Mouse (Mus musculus): Measurements from ENCODE around the gene Tmem183a.

Tmem183a gene

GRCm38 (mm10) chr1:134361857-134362212 is at the start of gene Tmem183a:
Gene Tmem183a (minus strand): TSS chr1:134361979.
- DNase-seq (ENCODE audit: low read depth) = peak; percentile 98

GRCm38 (mm10) chr1:134408080-134408479 is 46.3 kb upstream of the Tmem183a start:
- DNase-seq (ENCODE audit: low read depth) = no peak

- DNase-seq (ENCODE audit: low read depth) = no peak
Measured at GRCm38 (mm10) chr1:134406414-134406771, 44.6 kb upstream of the Tmem183a start.

- peak; percentile 88 for DNase-seq (ENCODE audit: low read depth)
Measured at GRCm38 (mm10) chr1:134405509-134406413, 44.0 kb upstream of the Tmem183a start, which contains the start of gene Cyb5r1. Gene Cyb5r1 (plus strand): TSS chr1:134405559.

- DNase-seq (ENCODE audit: low read depth) = no peak
Measured at GRCm38 (mm10) chr1:134399735-134400134, 38.0 kb upstream of the Tmem183a start.

GRCm38 (mm10) chr1:134398210-134398609 is 36.4 kb upstream of the Tmem183a start:
- DNase-seq (ENCODE audit: low read depth) = no peak

- no peak for DNase-seq (ENCODE audit: low read depth)
Measured at GRCm38 (mm10) chr1:134393827-134394226, 32.0 kb upstream of the Tmem183a start.

- DNase-seq (ENCODE audit: low read depth) = no peak
Measured at GRCm38 (mm10) chr1:134385666-134386065, 23.9 kb upstream of the Tmem183a start, which contains the start of gene 4933406M09Rik. Gene 4933406M09Rik (plus strand): TSS chr1:134385940.

GRCm38 (mm10) chr1:134385176-134385575 is 23.4 kb upstream of the Tmem183a start:
- DNase-seq (ENCODE audit: low read depth) = no peak

GRCm38 (mm10) chr1:134384581-134384980 is 22.8 kb upstream of the Tmem183a start:
- no peak for DNase-seq (ENCODE audit: low read depth)

- DNase-seq (ENCODE audit: low read depth) = no peak
Measured at GRCm38 (mm10) chr1:134381795-134382625, 20.2 kb upstream of the Tmem183a start.

- DNase-seq (ENCODE audit: low read depth) = no peak
Measured at GRCm38 (mm10) chr1:134381051-134381450, 19.3 kb upstream of the Tmem183a start.

- DNase-seq (ENCODE audit: low read depth) = no peak
Measured at GRCm38 (mm10) chr1:134374124-134374523, 12.3 kb upstream of the Tmem183a start.

- DNase-seq (ENCODE audit: low read depth) = peak; percentile 85
Measured at GRCm38 (mm10) chr1:134368777-134369337, 7.1 kb upstream of the Tmem183a start.

- DNase-seq (ENCODE audit: low read depth) = no peak
Measured at GRCm38 (mm10) chr1:134365491-134365890, 3.7 kb upstream of the Tmem183a start.

GRCm38 (mm10) chr1:134363194-134363593 is 1.4 kb upstream of the Tmem183a start:
- no peak for DNase-seq (ENCODE audit: low read depth)

- peak; percentile 11 for DNase-seq (ENCODE audit: low read depth)
Measured at GRCm38 (mm10) chr1:134361195-134361856, 453 bp downstream of the Tmem183a start.

- DNase-seq (ENCODE audit: low read depth) = peak; percentile 18
Measured at GRCm38 (mm10) chr1:134360656-134361055, 1.1 kb downstream of the Tmem183a start.

GRCm38 (mm10) chr1:134357461-134357860 is 4.3 kb downstream of the Tmem183a start:
- no peak for DNase-seq (ENCODE audit: low read depth)

- DNase-seq (ENCODE audit: low read depth) = no peak
Measured at GRCm38 (mm10) chr1:134353326-134353725, 8.5 kb downstream of the Tmem183a start.

GRCm38 (mm10) chr1:134347791-134348190 is 14.0 kb downstream of the Tmem183a start:
- no peak for DNase-seq (ENCODE audit: low read depth)

- DNase-seq (ENCODE audit: low read depth) = no peak
Measured at GRCm38 (mm10) chr1:134345075-134345474, 16.7 kb downstream of the Tmem183a start.

All from NIH3T3 (cell line).